Comparison of ENCODE assay signal across 8 mouse cellular contexts in the genomic region with DNA sequence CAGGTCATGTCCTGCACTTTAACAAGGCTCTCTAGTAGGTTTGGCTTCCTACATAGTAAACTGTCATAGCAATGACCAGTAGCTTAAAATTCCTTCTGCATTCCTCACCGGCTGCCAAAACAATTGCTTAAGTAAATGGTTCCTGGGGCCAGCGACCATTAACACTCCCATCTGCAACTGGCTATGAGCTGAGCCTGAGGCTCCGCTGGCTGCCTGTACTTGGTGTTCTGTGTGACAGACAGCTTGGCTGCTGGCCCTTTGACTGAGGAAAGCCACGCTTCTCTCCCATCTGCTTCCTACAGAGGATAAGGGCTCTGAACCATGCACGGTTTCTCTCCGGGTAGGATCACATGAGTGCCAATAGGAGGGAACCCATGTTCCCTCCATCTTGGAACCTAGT. TPM values are rescaled to one million over a fixed set of nuclear protein-coding genes. Genes with fewer than 3 reads are reported as not detected.
DNase-seq lines count a peak whose midpoint lies in the region; ATAC-seq and TF ChIP-seq lines count a peak whose summit lies in the region.

No protein-coding gene starts in this region.

- WGBS in midbrain, embryonic 13.5 days, result 67% methylated on average over 6 of the region's 6 CpGs
- WGBS in midbrain, embryonic 15.5 days, result 54% methylated on average over 6 of the region's 6 CpGs
- WGBS in lung, embryonic 15.5 days, result 13% methylated on average over 6 of the region's 6 CpGs
- WGBS in liver, postnatal 0 days (ENCODE audit: insufficient replicate concordance), result 49% methylated on average over 6 of the region's 6 CpGs

- no peak overlapping the region for H3K9ac ChIP-seq in midbrain, embryonic 13.5 days (replicated peaks)
- H3K9ac ChIP-seq in midbrain, embryonic 15.5 days, result no peak overlapping the region
- H3K9ac ChIP-seq in lung, embryonic 15.5 days, result no peak overlapping the region
- H3K9ac ChIP-seq in liver, postnatal 0 days (replicated peaks), result no peak overlapping the region

- intact Hi-C loops in heart, postnatal 36 days (cut with DNase I), result no loop called here

- H3K9me3 ChIP-seq in midbrain, embryonic 13.5 days, result no peaks in the 10 kb centered on the region
- H3K9me3 ChIP-seq in midbrain, embryonic 15.5 days, result no peaks in the 10 kb centered on the region
- no peaks in the 10 kb centered on the region for H3K9me3 ChIP-seq in lung, embryonic 15.5 days
- H3K9me3 ChIP-seq in liver, postnatal 0 days (ENCODE audit: low read length), result no peaks in the 10 kb centered on the region

- TF ChIP-seq EP300 in liver, postnatal 0 days (IDR thresholded peaks at IDR 0.05; ENCODE audit: low read depth), result no peak

- no peak overlapping the region for H3K4me3 ChIP-seq in midbrain, embryonic 13.5 days (replicated peaks)
- H3K4me3 ChIP-seq in midbrain, embryonic 15.5 days, result no peak overlapping the region
- no peak overlapping the region for H3K4me3 ChIP-seq in lung, embryonic 15.5 days
- H3K4me3 ChIP-seq in liver, postnatal 0 days (ENCODE audit: low read depth, low read length), result no peak overlapping the region

- no peak overlapping the region for H3K27ac ChIP-seq in midbrain, embryonic 13.5 days
- no peak overlapping the region for H3K27ac ChIP-seq in midbrain, embryonic 15.5 days
- no peak overlapping the region for H3K27ac ChIP-seq in lung, embryonic 15.5 days
- H3K27ac ChIP-seq in liver, postnatal 0 days (ENCODE audit: low read depth), result no peak overlapping the region

- no peaks in the 10 kb centered on the region for H3K27me3 ChIP-seq in midbrain, embryonic 13.5 days
- H3K27me3 ChIP-seq in midbrain, embryonic 15.5 days (replicated peaks), result no peaks in the 10 kb centered on the region
- H3K27me3 ChIP-seq in lung, embryonic 15.5 days, result no peaks in the 10 kb centered on the region
- no peaks in the 10 kb centered on the region for H3K27me3 ChIP-seq in liver, postnatal 0 days (ENCODE audit: insufficient read depth, low read length)

- ATAC-seq in midbrain, embryonic 13.5 days, result 0 out of 2 replicates have a peak, but pooled peaks have one; percentile 48
- ATAC-seq in midbrain, embryonic 15.5 days (replicated peaks), result no peak
- peak; percentile 83; the same call in 1 of the 2 replicates for ATAC-seq in lung, embryonic 15.5 days (ENCODE audit: borderline replicate concordance, extremely low read depth, low FRiP score, low TSS enrichment)
- no peak for ATAC-seq in liver, postnatal 0 days

- TF ChIP-seq CTCF in liver, postnatal 0 days (IDR thresholded peaks at IDR 0.05; ENCODE audit: low read depth), result no peak

- H3K36me3 ChIP-seq in midbrain, embryonic 13.5 days, result no peaks in the 10 kb centered on the region
- H3K36me3 ChIP-seq in midbrain, embryonic 15.5 days (replicated peaks), result no peaks in the 10 kb centered on the region
- no peaks in the 10 kb centered on the region for H3K36me3 ChIP-seq in lung, embryonic 15.5 days
- H3K36me3 ChIP-seq in liver, postnatal 0 days (replicated peaks; ENCODE audit: insufficient read depth, low read length), result no peaks in the 10 kb centered on the region

- DNase-seq in embryo, embryonic 10.5 days (ENCODE audit: low spot score), result peak; percentile 21
- peak; percentile 8 to 22 for DNase-seq in heart, postnatal 36 days
- no peak for DNase-seq in natural killer cell, adult 2 months (ENCODE audit: low spot score in 2 of 2)
- no peak for DNase-seq in liver, postnatal 0 days
- no peak for DNase-seq in testis, postnatal 10 days (ENCODE audit: low spot score)

- peaks cover 18% of the 10 kb centered on the region for H3K4me1 ChIP-seq in midbrain, embryonic 13.5 days (replicated peaks)
- H3K4me1 ChIP-seq in midbrain, embryonic 15.5 days, result peaks cover 17% of the 10 kb centered on the region
- peaks cover 5% of the 10 kb centered on the region; the same call in 1 of the 2 replicates for H3K4me1 ChIP-seq in lung, embryonic 15.5 days
- no peaks in the 10 kb centered on the region for H3K4me1 ChIP-seq in liver, postnatal 0 days (ENCODE audit: insufficient read depth)

- H3K4me2 ChIP-seq in midbrain, embryonic 13.5 days (replicated peaks), result no peak overlapping the region
- H3K4me2 ChIP-seq in midbrain, embryonic 15.5 days, result no peak overlapping the region
- no peak overlapping the region for H3K4me2 ChIP-seq in lung, embryonic 15.5 days
- H3K4me2 ChIP-seq in liver, postnatal 0 days (ENCODE audit: low read depth, low read length), result no peak overlapping the region

RNA-seq across cellular contexts. Expression of a gene that starts 53.1 kb away (rescaled TPM):
- polyA plus RNA-seq in midbrain, embryonic 13.5 days (2015; fragmentation: Nextera tagmentation; extraction: Ambion mirVana), result 2.6 and 3.3 TPM in 2 replicates
- 12.6 and 13.7 TPM in 2 replicates for polyA plus RNA-seq in midbrain, embryonic 15.5 days (2015; fragmentation: Nextera tagmentation; extraction: Ambion mirVana)
- total RNA-seq in heart, postnatal 36 days (2021), result not detected
- polyA plus RNA-seq in lung, embryonic 15.5 days (2015; fragmentation: Nextera tagmentation; extraction: Ambion mirVana), result 2.0 and 2.5 TPM in 2 replicates
- not detected in 2 replicates for polyA plus RNA-seq in liver, postnatal 0 days (2015; fragmentation: Nextera tagmentation; extraction: Ambion mirVana)

Comparison
In these comparisons a context has a peak if more than half of its experiments do, and no peak if none do; other contexts are left out.
1. ATAC-seq: peak in midbrain, embryonic 13.5 days (single experiment) and lung, embryonic 15.5 days (single experiment); none in midbrain, embryonic 15.5 days (single experiment) and liver, postnatal 0 days (single experiment).
2. DNase-seq: peak in embryo, embryonic 10.5 days (single experiment) and heart, postnatal 36 days (2 of 2); none in natural killer cell, adult 2 months (0 of 2), liver, postnatal 0 days (single experiment) and testis, postnatal 10 days (single experiment).